Mouse (Mus musculus) limb, embryonic 14.5 days (tissue): ENCODE data around the gene Myoz1. TPM values are rescaled to one million over a fixed set of nuclear protein-coding genes. Genes with fewer than 3 reads are reported as not detected.

Experiments used
- ATAC-seq: fragments of 200-750 bp; cut with Nextera tagmentation; 2 replicates; pipeline ENCODE4 v1.8.0; 2017; ENCODE audit warnings: low read depth, moderate number of reproducible peaks, moderate TSS enrichment; ENCODE audit not compliant: low FRiP score
- DNase-seq: peaks from one replicate; pipeline ENCODE4 v3.0.0-alpha.2; 2015; ENCODE audit warnings: low spot score
- H3K27ac ChIP-seq: fragments of 300-500 bp; sonication (generic); replicated peaks from 2 replicates; pipeline ENCODE4 v1.5.1; 2014; ENCODE audit warnings: low read depth, mild to moderate bottlenecking, low read length, moderate library complexity, mixed read lengths
- H3K27me3 ChIP-seq: fragments of 300-500 bp; sonication (generic); 2 replicates; pipeline ENCODE4 v1.6.1; 2014; ENCODE audit warnings: low read length, mixed read lengths; ENCODE audit not compliant: control insufficient read depth, insufficient read depth
- H3K36me3 ChIP-seq: fragments of 300-500 bp; sonication (generic); 2 replicates; pipeline ENCODE4 v1.6.1; 2014; ENCODE audit warnings: mild to moderate bottlenecking, low read length, moderate library complexity, mixed read lengths; ENCODE audit not compliant: control insufficient read depth, insufficient read depth
- H3K4me1 ChIP-seq: fragments of 300-500 bp; sonication (generic); 2 replicates; pipeline ENCODE4 v1.6.1; 2014; ENCODE audit warnings: antibody characterized with exemption, low read length, mixed read lengths; ENCODE audit not compliant: control insufficient read depth, insufficient read depth
- H3K4me2 ChIP-seq: fragments of 300-500 bp; sonication (generic); replicated peaks from 2 replicates; pipeline ENCODE4 v1.6.1; 2014; ENCODE audit warnings: low read depth, mild to moderate bottlenecking, low read length, moderate library complexity; ENCODE audit not compliant: severe bottlenecking
- H3K4me3 ChIP-seq: fragments of 300-500 bp; sonication (generic); replicated peaks from 2 replicates; pipeline ENCODE4 v1.5.1; 2014; ENCODE audit warnings: low read length
- H3K9ac ChIP-seq: fragments of 300-500 bp; sonication (generic); 2 replicates; pipeline ENCODE4 v1.6.1; 2014; ENCODE audit warnings: mild to moderate bottlenecking, low read depth, low read length, moderate library complexity; ENCODE audit not compliant: severe bottlenecking
- H3K9me3 ChIP-seq: fragments of 300-500 bp; sonication (generic); 2 replicates; pipeline ENCODE4 v1.6.1; 2016; ENCODE audit warnings: low read length; ENCODE audit not compliant: control insufficient read depth
- POLR2A ChIP-seq: fragments of 200-500 bp; IDR thresholded peaks from 2 replicates; pipeline ENCODE4 v1.8.0; 2012; ENCODE audit warnings: inconsistent platforms, mild to moderate bottlenecking, moderate library complexity, borderline replicate concordance; ENCODE audit not compliant: insufficient read depth, insufficient read length; ENCODE audit errors: extremely low read depth
- WGBS: fragments of 180-500 bp; shearing (Covaris S2); extraction: QIAGEN DNeasy Blood & Tissue Kit; methylation state at CpG from one replicate; pipeline ENCODE4 v1.1.7; 2014; 5-methylcytosine and 5-hydroxymethylcytosine counted together
- polyA plus RNA-seq, 2 experiments: library from polyadenylated mRNA; depleted of rRNA in 1 of 2; stranded (reverse) in 1 of 2; unstranded in 1 of 2; fragments of >200 nt; fragmentation: Nextera tagmentation in 1 of 2; extraction: Ambion mirVana in 1 of 2; gene quantifications; 2 replicates each; pipeline versions ENCODE4 v1.2.1 to v1.2.3; 2012 to 2014

Myoz1 gene
- polyA plus RNA-seq, 2 experiments: 8.5 to 9.7 TPM

DNA sequence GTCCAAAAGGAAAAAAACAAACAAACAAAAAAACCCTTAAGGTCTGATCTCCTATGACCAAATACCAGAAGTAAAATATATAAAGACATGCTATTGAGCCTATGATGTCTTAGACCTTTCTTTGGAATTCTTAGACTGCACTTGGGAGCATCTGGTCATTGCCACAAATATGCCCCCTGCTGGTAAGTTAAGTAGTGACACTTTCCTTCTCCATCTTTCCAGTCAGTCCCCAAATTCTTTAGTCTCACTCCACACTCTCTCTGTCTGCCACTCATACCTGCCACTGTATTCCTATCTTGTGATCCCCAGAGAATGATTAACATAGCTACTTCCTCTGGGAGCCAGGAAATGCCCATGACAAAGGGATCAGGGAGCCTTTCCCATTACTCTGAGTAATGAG is 2.0 kb upstream of the Myoz1 start:
- DNase-seq: peak; percentile 82

DNA sequence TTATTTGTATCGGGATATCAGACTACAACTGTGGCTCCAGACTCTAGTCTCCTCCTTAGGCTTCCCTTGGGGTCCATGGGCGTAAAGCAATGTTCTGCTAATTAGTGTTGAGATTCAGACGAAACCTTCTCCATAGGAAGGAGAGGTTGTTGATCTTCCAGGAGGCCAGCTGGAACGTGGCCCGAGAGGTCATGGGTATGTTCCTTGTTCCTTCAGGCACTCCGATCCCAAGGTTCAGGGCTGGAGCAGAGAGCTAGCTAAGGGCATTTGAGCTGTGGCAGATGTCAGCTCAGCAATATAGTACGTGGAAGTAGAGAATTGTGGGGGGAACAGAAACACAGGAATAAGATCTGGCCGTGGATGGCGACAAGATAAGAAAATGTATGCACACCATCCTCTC is 609 bp downstream of the Myoz1 start:
- Histone ChIP-seq H3K27me3 (no peaks in the 10 kb centered on the region), H3K4me2 (no peak overlapping the region), H3K27ac (no peak overlapping the region), H3K4me3 (no peak overlapping the region), H3K9me3 (no peaks in the 10 kb centered on the region), H3K4me1 (peaks cover 4% of the 10 kb centered on the region), H3K36me3 (no peaks in the 10 kb centered on the region), H3K9ac (no peak overlapping the region)
- 74% methylated on average over 9 of the region's 9 CpGs for WGBS
- DNase-seq: no peak
- ATAC-seq: no peak
- no peak for TF ChIP-seq POLR2A

More for the DNA sequence above, 2.0 kb upstream of the Myoz1 start:
- H3K27ac ChIP-seq: no peak overlapping the region
- no peak overlapping the region for H3K4me2 ChIP-seq
- H3K4me1 ChIP-seq: peaks cover 12% of the 10 kb centered on the region
- H3K4me3 ChIP-seq: no peak overlapping the region
- ATAC-seq: no peak
- no peaks in the 10 kb centered on the region for H3K27me3 ChIP-seq
- no peaks in the 10 kb centered on the region for H3K36me3 ChIP-seq
- H3K9me3 ChIP-seq: no peaks in the 10 kb centered on the region
- no peak overlapping the region for H3K9ac ChIP-seq
- TF ChIP-seq POLR2A: no peak

DNA sequence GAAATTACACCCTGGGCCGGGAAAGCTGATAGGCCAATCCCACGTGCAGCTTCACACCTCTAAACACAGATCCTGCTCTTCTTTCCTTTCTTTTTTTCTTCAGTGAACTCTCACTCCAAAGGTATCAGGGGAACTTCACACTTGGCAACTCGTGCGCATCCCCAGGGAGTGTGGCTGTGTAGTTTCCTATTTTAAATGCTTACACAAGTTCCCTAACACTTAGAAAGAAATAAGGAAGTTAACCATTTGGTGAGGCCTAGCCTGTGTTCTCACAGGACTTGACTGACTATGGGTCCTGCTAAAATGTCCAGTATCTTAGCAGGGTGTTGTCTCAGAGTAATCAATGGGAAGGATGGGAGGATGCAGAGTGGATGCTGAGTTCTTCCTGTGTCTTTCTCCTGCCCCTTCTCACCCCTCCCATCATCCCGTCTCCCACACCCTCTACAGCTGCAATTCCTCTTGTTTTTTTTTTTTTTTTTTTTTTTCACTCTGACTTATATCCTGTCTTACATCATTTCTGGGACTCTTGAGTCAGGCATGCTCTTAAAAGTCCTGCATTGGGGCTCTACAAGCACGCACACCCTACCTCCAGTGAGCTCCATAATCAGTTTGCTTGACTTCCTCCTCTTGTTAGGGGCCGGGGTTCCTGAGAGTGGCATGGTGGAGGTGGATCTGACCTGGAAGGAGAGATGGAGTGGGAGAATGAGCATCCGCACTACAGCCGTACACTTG is 1.5 kb downstream of the Myoz1 start:
- Histone ChIP-seq H3K27me3 (no peaks in the 10 kb centered on the region), H3K4me1 (no peaks in the 10 kb centered on the region), H3K4me2 (no peak overlapping the region), H3K27ac (no peak overlapping the region), H3K9ac (no peak overlapping the region), H3K9me3 (no peaks in the 10 kb centered on the region), H3K4me3 (no peak overlapping the region), H3K36me3 (no peaks in the 10 kb centered on the region)
- ATAC-seq: no peak
- WGBS: 71% methylated on average over 9 of the region's 9 CpGs
- DNase-seq: no peak
- no peak for TF ChIP-seq POLR2A

DNA sequence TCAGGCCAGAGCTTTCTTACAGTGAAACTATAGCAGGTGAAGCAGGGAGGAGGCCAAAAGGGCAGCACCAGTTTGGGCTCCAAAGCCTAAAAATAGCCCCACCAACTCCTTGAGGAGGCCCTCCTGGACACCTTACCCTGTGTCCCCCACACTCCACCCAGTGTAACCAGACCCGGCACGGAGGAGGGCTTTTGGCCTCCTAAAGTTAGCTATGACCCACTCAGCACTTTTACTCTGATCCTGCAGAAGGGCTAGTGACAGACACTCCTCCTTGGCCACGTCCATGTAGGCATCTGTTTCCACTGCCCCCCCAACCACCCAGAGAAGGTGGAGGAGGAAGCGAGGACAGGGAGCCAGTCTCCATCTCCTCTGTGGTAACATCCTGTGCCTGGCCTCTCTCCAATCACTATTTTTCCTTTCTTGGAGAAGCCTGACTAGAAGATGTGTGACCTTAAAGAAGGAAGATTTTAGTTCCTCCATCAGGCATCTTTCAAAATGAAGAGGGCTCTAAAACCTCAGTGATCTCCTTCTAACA is 4.6 kb downstream of the Myoz1 start:
- 54% methylated on average over 4 of the region's 4 CpGs for WGBS
- TF ChIP-seq POLR2A: no peak
- no peak for ATAC-seq

DNA sequence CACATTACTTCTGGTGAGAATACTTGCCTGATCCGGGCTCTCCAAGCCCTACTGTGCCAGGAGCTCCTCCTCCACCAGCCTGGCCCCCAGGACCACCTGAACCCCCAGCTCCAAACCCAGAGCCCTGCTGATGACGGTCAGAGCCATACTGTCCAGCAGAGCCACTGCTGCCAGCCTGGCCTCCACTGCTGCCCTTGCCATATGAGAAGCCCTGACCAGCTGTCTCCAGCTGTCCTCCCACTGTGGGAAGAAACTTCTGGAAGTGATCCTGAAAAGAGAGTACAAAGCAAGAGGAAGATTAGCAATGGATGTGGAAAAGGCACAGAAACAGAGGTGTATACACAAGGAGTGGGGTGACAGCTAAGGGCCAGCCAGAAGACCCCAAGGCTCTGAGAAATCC is 5.3 kb downstream of the Myoz1 start:
- H3K27me3 ChIP-seq: no peaks in the 10 kb centered on the region
- H3K27ac ChIP-seq: no peak overlapping the region
- 74% methylated on average over 2 of the region's 2 CpGs for WGBS
- no peaks in the 10 kb centered on the region for H3K4me1 ChIP-seq
- no peak for DNase-seq
- TF ChIP-seq POLR2A: no peak
- H3K4me2 ChIP-seq: no peak overlapping the region
- no peak overlapping the region for H3K4me3 ChIP-seq
- H3K9me3 ChIP-seq: no peaks in the 10 kb centered on the region
- H3K36me3 ChIP-seq: no peaks in the 10 kb centered on the region
- no peak overlapping the region for H3K9ac ChIP-seq
- no peak for ATAC-seq

More for the DNA sequence above, 4.6 kb downstream of the Myoz1 start:
- Histone ChIP-seq H3K36me3 (no peaks in the 10 kb centered on the region), H3K4me2 (no peak overlapping the region), H3K27ac (no peak overlapping the region), H3K27me3 (no peaks in the 10 kb centered on the region), H3K4me3 (no peak overlapping the region), H3K9me3 (no peaks in the 10 kb centered on the region), H3K9ac (no peak overlapping the region), H3K4me1 (no peaks in the 10 kb centered on the region)
- no peak for DNase-seq
